Mouse (Mus musculus) neural tube, embryonic 11.5 days (tissue): ENCODE results near the gene Fbxw13. TPM values are rescaled to one million over a fixed set of nuclear protein-coding genes. Genes with fewer than 3 reads are reported as not detected.
"Not testable (repeated sequence)": the region's sequence is repeated elsewhere in the genome, so short reads cannot be mapped to it uniquely, and the experiment has no call there.

Experiments used
- ATAC-seq: fragments of 200-750 bp; cut with Nextera tagmentation; 2 replicates; pipeline ENCODE4 v1.8.0; 2017; ENCODE audit warnings: moderate number of reproducible peaks, mild to moderate bottlenecking, moderate TSS enrichment, moderate library complexity; ENCODE audit not compliant: insufficient read depth, low FRiP score, low TSS enrichment
- DNase-seq: peaks from one replicate; pipeline ENCODE4 v3.0.0-alpha.2; 2015; ENCODE audit warnings: low spot score
- H3K27ac ChIP-seq: fragments of 300-500 bp; sonication (generic); 2 replicates; pipeline ENCODE4 v1.5.1; 2014; ENCODE audit warnings: low read depth, mild to moderate bottlenecking, low read length
- H3K27me3 ChIP-seq: fragments of 300-500 bp; sonication (generic); 2 replicates; pipeline ENCODE4 v1.6.1; 2014; ENCODE audit warnings: mild to moderate bottlenecking, low read length, mixed read lengths; ENCODE audit not compliant: control insufficient read depth, insufficient read depth
- H3K36me3 ChIP-seq: fragments of 300-500 bp; sonication (generic); 2 replicates; pipeline ENCODE4 v1.6.1; 2014; ENCODE audit warnings: mild to moderate bottlenecking, low read length, moderate library complexity, mixed read lengths; ENCODE audit not compliant: control insufficient read depth, insufficient read depth
- H3K4me1 ChIP-seq: fragments of 300-500 bp; sonication (generic); 2 replicates; pipeline ENCODE4 v1.6.1; 2014; ENCODE audit warnings: low read length, mixed read lengths; ENCODE audit not compliant: control insufficient read depth, insufficient read depth
- H3K4me2 ChIP-seq: fragments of 300-500 bp; sonication (generic); 2 replicates; pipeline ENCODE4 v1.6.1; 2014; ENCODE audit warnings: low read depth, mild to moderate bottlenecking, moderate library complexity
- H3K4me3 ChIP-seq: fragments of 300-500 bp; sonication (generic); 2 replicates; pipeline ENCODE4 v1.5.1; 2014; ENCODE audit warnings: low read depth, low read length
- H3K9ac ChIP-seq: fragments of 300-500 bp; sonication (generic); 2 replicates; pipeline ENCODE4 v1.6.1; 2014; ENCODE audit warnings: mild to moderate bottlenecking, low read length
- H3K9me3 ChIP-seq: fragments of 300-500 bp; sonication (generic); 2 replicates; pipeline ENCODE4 v1.6.1; 2016; ENCODE audit warnings: low read length; ENCODE audit not compliant: control insufficient read depth
- WGBS: fragments of 180-500 bp; shearing (Covaris S2); extraction: QIAGEN DNeasy Blood & Tissue Kit; methylation state at CpG from one replicate; pipeline ENCODE4 v1.1.7; 2014; 5-methylcytosine and 5-hydroxymethylcytosine counted together
- polyA plus RNA-seq: library from polyadenylated mRNA; unstranded; fragments of >200 nt; fragmentation: Nextera tagmentation; extraction: Ambion mirVana; gene quantifications from 2 replicates; pipeline ENCODE4 v1.2.1, GENCODE M21; 2014

The Fbxw13 gene
- polyA plus RNA-seq, 1 experiment from 2014 or later = not detected

GRCm38 (mm10) chr9:109161941-109162340, 33.8 kb downstream of the Fbxw13 start, which contains the start of gene Fbxw21:
TSS of gene Fbxw21 (minus strand) at chr9:109162041.
- Histone ChIP-seq H3K27me3 (no peaks in the 10 kb centered on the region), H3K4me3 (no peak within 1 kb of the TSS), H3K9me3 (no peaks in the 10 kb centered on the region), H3K9ac (no peak within 1 kb of the TSS), H3K36me3 (no peaks in the 10 kb centered on the region), H3K27ac (no peak within 1 kb of the TSS), H3K4me2 (no peak within 1 kb of the TSS), H3K4me1 (no peaks in the 10 kb centered on the region)
- DNase-seq (no peak), ATAC-seq (no peak)
- WGBS = 86% methylated on average over 3 of the region's 3 CpGs

GRCm38 (mm10) chr9:109140414-109140813, 55.4 kb downstream of the Fbxw13 start:
- WGBS = 68% methylated on average over 4 of the region's 4 CpGs
- H3K9ac ChIP-seq, H3K36me3 ChIP-seq, H3K27me3 ChIP-seq, H3K4me1 ChIP-seq, H3K9me3 ChIP-seq, H3K27ac ChIP-seq, H3K4me3 ChIP-seq, ATAC-seq, DNase-seq, H3K4me2 ChIP-seq: not testable (repeated sequence)

- Histone ChIP-seq H3K9ac (no peak overlapping the region), H3K4me2 (no peak overlapping the region), H3K4me1 (no peaks in the 10 kb centered on the region), H3K4me3 (no peak overlapping the region), H3K36me3 (no peaks in the 10 kb centered on the region), H3K27me3 (no peaks in the 10 kb centered on the region), H3K9me3 (no peaks in the 10 kb centered on the region), H3K27ac (no peak overlapping the region)
- 85% methylated on average over 5 of the region's 5 CpGs for WGBS
- ATAC-seq (no peak), DNase-seq (no peak)
These were observed 65.7 kb downstream of the Fbxw13 start for GRCm38 (mm10) chr9:109130076-109130475.

Other genes starting within 250 kb of the Fbxw13 start
- gene Col7a1, start 242.4 kb downstream of the Fbxw13 start, polyA plus RNA-seq = 0.69 and 1.2 TPM in 2 replicates
- gene Ucn2, start 210.0 kb downstream of the Fbxw13 start, polyA plus RNA-seq = not detected in 2 replicates
- 14.4 and 14.6 TPM in 2 replicates for gene Pfkfb4, start 204.2 kb downstream of the Fbxw13 start, polyA plus RNA-seq
- 30.9 and 34.7 TPM in 2 replicates for gene Shisa5, start 157.4 kb downstream of the Fbxw13 start, polyA plus RNA-seq
- gene Trex1, start 136.2 kb downstream of the Fbxw13 start, polyA plus RNA-seq = 6.9 and 7.8 TPM in 2 replicates
- 25.3 and 26.4 TPM in 2 replicates for gene Atrip, start 121.9 kb downstream of the Fbxw13 start, polyA plus RNA-seq
- gene Ccdc51, start 113.5 kb downstream of the Fbxw13 start, polyA plus RNA-seq = 13.4 and 15.1 TPM in 2 replicates
- 719 and 756 TPM in 2 replicates for gene Tma7, start 113.4 kb downstream of the Fbxw13 start, polyA plus RNA-seq
- gene Plxnb1, start 100.6 kb downstream of the Fbxw13 start, polyA plus RNA-seq = 18.3 and 19.1 TPM in 2 replicates
- not detected in 2 replicates for gene Fbxw21, start 33.9 kb downstream of the Fbxw13 start, polyA plus RNA-seq
- gene Fbxw20, start 38.8 kb upstream of the Fbxw13 start, polyA plus RNA-seq = not detected in 2 replicates
- gene Fbxw14, start 91.7 kb upstream of the Fbxw13 start, polyA plus RNA-seq = not detected in 2 replicates
- not detected in 2 replicates for gene Fbxw28, start 143.7 kb upstream of the Fbxw13 start, polyA plus RNA-seq
- gene Fbxw22, start 208.3 kb upstream of the Fbxw13 start, polyA plus RNA-seq = not detected in 2 replicates